Mouse (Mus musculus): ENCODE measurements around the gene Smarce1. TPM values are rescaled to one million over a fixed set of nuclear protein-coding genes. Genes with fewer than 3 reads are reported as not detected.

Smarce1 gene
- polyA plus RNA-seq, 1 experiment from 2014 or later, result 186 TPM

- H3K4me1 ChIP-seq (replicated peaks), result no peaks in the 10 kb centered on the region
- no peaks in the 10 kb centered on the region for H3K9me3 ChIP-seq
- H3K4me2 ChIP-seq (replicated peaks), result no peak overlapping the region
- H3K9ac ChIP-seq, result no peak overlapping the region
- no peak for ATAC-seq
- no peak overlapping the region for H3K4me3 ChIP-seq (replicated peaks)
- 68% methylated on average over 2 of the region's 2 CpGs for WGBS
- H3K27me3 ChIP-seq (replicated peaks), result no peaks in the 10 kb centered on the region
- H3K36me3 ChIP-seq, result peaks cover 27% of the 10 kb centered on the region
- no peak overlapping the region for H3K27ac ChIP-seq
Measured at GRCm38 (mm10) chr11:99221811-99222210, 9.0 kb downstream of the Smarce1 start.

GRCm38 (mm10) chr11:99217248-99217986, 13.4 kb downstream of the Smarce1 start:
- H3K27me3 ChIP-seq (replicated peaks), result no peaks in the 10 kb centered on the region
- no peaks in the 10 kb centered on the region for H3K9me3 ChIP-seq
- no peak overlapping the region for H3K27ac ChIP-seq
- no peak overlapping the region for H3K4me3 ChIP-seq (replicated peaks)
- 90% methylated on average over 7 of the region's 7 CpGs for WGBS
- peaks cover 52% of the 10 kb centered on the region for H3K36me3 ChIP-seq
- no peak for ATAC-seq
- no peak overlapping the region for H3K9ac ChIP-seq
- H3K4me2 ChIP-seq (replicated peaks), result no peak overlapping the region
- no peaks in the 10 kb centered on the region for H3K4me1 ChIP-seq (replicated peaks)

- ATAC-seq, result no peak
- H3K27me3 ChIP-seq (replicated peaks), result no peaks in the 10 kb centered on the region
- H3K27ac ChIP-seq, result no peak overlapping the region
- no peaks in the 10 kb centered on the region for H3K4me1 ChIP-seq (replicated peaks)
- H3K4me3 ChIP-seq (replicated peaks), result no peak overlapping the region
- no peak overlapping the region for H3K4me2 ChIP-seq (replicated peaks)
- H3K36me3 ChIP-seq, result peaks cover 51% of the 10 kb centered on the region
- 99% methylated on average over 3 of the region's 3 CpGs for WGBS
- no peak overlapping the region for H3K9ac ChIP-seq
- H3K9me3 ChIP-seq, result no peaks in the 10 kb centered on the region
Measured at GRCm38 (mm10) chr11:99216181-99216580, 14.6 kb downstream of the Smarce1 start.

GRCm38 (mm10) chr11:99212693-99213092, 18.1 kb downstream of the Smarce1 start:
- no peaks in the 10 kb centered on the region for H3K9me3 ChIP-seq
- WGBS, result 79% methylated on average over 7 of the region's 7 CpGs
- H3K36me3 ChIP-seq, result peaks cover 52% of the 10 kb centered on the region

GRCm38 (mm10) chr11:99211964-99212363, 18.9 kb downstream of the Smarce1 start:
- H3K36me3 ChIP-seq, result peaks cover 46% of the 10 kb centered on the region
- H3K9ac ChIP-seq, result no peak overlapping the region
- WGBS, result 53% methylated on average over 2 of the region's 2 CpGs
- H3K4me1 ChIP-seq (replicated peaks), result no peaks in the 10 kb centered on the region
- no peak overlapping the region for H3K4me3 ChIP-seq (replicated peaks)
- no peaks in the 10 kb centered on the region for H3K27me3 ChIP-seq (replicated peaks)
- no peaks in the 10 kb centered on the region for H3K9me3 ChIP-seq
- no peak overlapping the region for H3K4me2 ChIP-seq (replicated peaks)
- no peak overlapping the region for H3K27ac ChIP-seq
- no peak for ATAC-seq

More at GRCm38 (mm10) chr11:99212693-99213092, 18.1 kb downstream of the Smarce1 start:
- H3K9ac ChIP-seq, result no peak overlapping the region
- no peak overlapping the region for H3K4me3 ChIP-seq (replicated peaks)
- no peaks in the 10 kb centered on the region for H3K27me3 ChIP-seq (replicated peaks)
- no peak overlapping the region for H3K4me2 ChIP-seq (replicated peaks)
- ATAC-seq, result no peak
- no peak overlapping the region for H3K27ac ChIP-seq
- H3K4me1 ChIP-seq (replicated peaks), result no peaks in the 10 kb centered on the region

- Histone ChIP-seq H3K27me3 (replicated peaks) (no peaks in the 10 kb centered on the region), H3K27ac (no peak overlapping the region), H3K4me2 (replicated peaks) (no peak overlapping the region), H3K4me1 (replicated peaks) (no peaks in the 10 kb centered on the region), H3K9me3 (no peaks in the 10 kb centered on the region), H3K4me3 (replicated peaks) (no peak overlapping the region), H3K36me3 (peaks cover 23% of the 10 kb centered on the region), H3K9ac (no peak overlapping the region)
- WGBS, result 77% methylated on average over 8 of the region's 8 CpGs
- ATAC-seq, result no peak
Measured at GRCm38 (mm10) chr11:99208105-99208669, 22.6 kb downstream of the Smarce1 start.

GRCm38 (mm10) chr11:99207449-99207848, 23.4 kb downstream of the Smarce1 start:
- no peak overlapping the region for H3K9ac ChIP-seq
- H3K4me2 ChIP-seq (replicated peaks), result no peak overlapping the region
- ATAC-seq, result no peak
- no peak overlapping the region for H3K27ac ChIP-seq
- H3K27me3 ChIP-seq (replicated peaks), result no peaks in the 10 kb centered on the region
- WGBS, result 16% methylated on average over 2 of the region's 2 CpGs
- no peaks in the 10 kb centered on the region for H3K9me3 ChIP-seq
- no peaks in the 10 kb centered on the region for H3K4me1 ChIP-seq (replicated peaks)
- H3K36me3 ChIP-seq, result peaks cover 18% of the 10 kb centered on the region
- no peak overlapping the region for H3K4me3 ChIP-seq (replicated peaks)

- Histone ChIP-seq H3K9ac (no peak overlapping the region), H3K36me3 (peaks cover 13% of the 10 kb centered on the region), H3K4me2 (replicated peaks) (no peak overlapping the region), H3K4me3 (replicated peaks) (no peak overlapping the region), H3K4me1 (replicated peaks) (no peaks in the 10 kb centered on the region), H3K27me3 (replicated peaks) (no peaks in the 10 kb centered on the region), H3K9me3 (no peaks in the 10 kb centered on the region), H3K27ac (no peak overlapping the region)
- peak; percentile 51; the same call in 1 of the 2 replicates for ATAC-seq
- 17% methylated on average over 2 of the region's 2 CpGs for WGBS
Measured at GRCm38 (mm10) chr11:99206954-99207353, 23.9 kb downstream of the Smarce1 start.

GRCm38 (mm10) chr11:99189154-99189582, 41.6 kb downstream of the Smarce1 start:
- H3K9ac ChIP-seq, result no peak overlapping the region
- H3K27ac ChIP-seq, result no peak overlapping the region
- no peak overlapping the region for H3K4me3 ChIP-seq (replicated peaks)
- H3K36me3 ChIP-seq, result no peaks in the 10 kb centered on the region
- H3K4me1 ChIP-seq (replicated peaks), result no peaks in the 10 kb centered on the region
- no peaks in the 10 kb centered on the region for H3K9me3 ChIP-seq
- ATAC-seq, result no peak
- no peaks in the 10 kb centered on the region for H3K27me3 ChIP-seq (replicated peaks)
- no peak overlapping the region for H3K4me2 ChIP-seq (replicated peaks)
- 20% methylated on average over 14 of the region's 14 CpGs for WGBS

GRCm38 (mm10) chr11:99187348-99187747, 43.5 kb downstream of the Smarce1 start:
- Histone ChIP-seq H3K36me3 (no peaks in the 10 kb centered on the region), H3K4me1 (replicated peaks) (no peaks in the 10 kb centered on the region), H3K4me3 (replicated peaks) (no peak overlapping the region), H3K9me3 (no peaks in the 10 kb centered on the region), H3K9ac (no peak overlapping the region), H3K4me2 (replicated peaks) (no peak overlapping the region), H3K27ac (no peak overlapping the region), H3K27me3 (replicated peaks) (no peaks in the 10 kb centered on the region)
- WGBS, result 64% methylated on average over 4 of the region's 4 CpGs
- ATAC-seq, result no peak

- whole genome bisulfite sequencing, result 87% methylated on average over 2 of the region's 2 CpGs
- no peaks in the 10 kb centered on the region for H3K9me3 ChIP-seq
Measured at GRCm38 (mm10) chr11:99186836-99187235, 44.0 kb downstream of the Smarce1 start.

GRCm38 (mm10) chr11:99182575-99182974, 48.2 kb downstream of the Smarce1 start:
- ATAC-seq, result no peak
- 66% methylated on average over 11 of the region's 11 CpGs for WGBS

More at GRCm38 (mm10) chr11:99186836-99187235, 44.0 kb downstream of the Smarce1 start:
- no peak for ATAC-seq
- Histone ChIP-seq H3K27me3 (replicated peaks) (no peaks in the 10 kb centered on the region), H3K36me3 (no peaks in the 10 kb centered on the region), H3K4me2 (replicated peaks) (no peak overlapping the region), H3K4me3 (replicated peaks) (no peak overlapping the region), H3K27ac (no peak overlapping the region), H3K9ac (no peak overlapping the region), H3K4me1 (replicated peaks) (no peaks in the 10 kb centered on the region)

GRCm38 (mm10) chr11:99180071-99180470, 50.7 kb downstream of the Smarce1 start:
- Histone ChIP-seq H3K27ac (no peak overlapping the region), H3K4me1 (replicated peaks) (no peaks in the 10 kb centered on the region), H3K27me3 (replicated peaks) (no peaks in the 10 kb centered on the region), H3K36me3 (no peaks in the 10 kb centered on the region), H3K4me2 (replicated peaks) (no peak overlapping the region), H3K4me3 (replicated peaks) (no peak overlapping the region), H3K9ac (no peak overlapping the region), H3K9me3 (no peaks in the 10 kb centered on the region)
- 83% methylated on average over 5 of the region's 5 CpGs for WGBS
- ATAC-seq, result no peak

More at GRCm38 (mm10) chr11:99182575-99182974, 48.2 kb downstream of the Smarce1 start:
- no peak overlapping the region for H3K4me2 ChIP-seq (replicated peaks)
- no peak overlapping the region for H3K27ac ChIP-seq
- no peaks in the 10 kb centered on the region for H3K4me1 ChIP-seq (replicated peaks)
- H3K4me3 ChIP-seq (replicated peaks), result no peak overlapping the region
- no peaks in the 10 kb centered on the region for H3K36me3 ChIP-seq
- H3K9me3 ChIP-seq, result no peaks in the 10 kb centered on the region
- no peaks in the 10 kb centered on the region for H3K27me3 ChIP-seq (replicated peaks)
- no peak overlapping the region for H3K9ac ChIP-seq

Measured in intestine, embryonic 15.5 days (tissue).